Mouse (Mus musculus) kidney, embryonic 16.5 days (tissue): ENCODE measurements around the gene Extl1. TPM values are rescaled to one million over a fixed set of nuclear protein-coding genes. Genes with fewer than 3 reads are reported as not detected.

Experiments
- ATAC-seq: fragments of 200-750 bp; cut with Nextera tagmentation; 2 replicates; pipeline ENCODE4 v1.8.0; 2017; ENCODE audit warnings: moderate TSS enrichment; ENCODE audit not compliant: low FRiP score, low TSS enrichment
- H3K27ac ChIP-seq: fragments of 300-500 bp; sonication (generic); 2 replicates; pipeline ENCODE4 v1.5.1; 2014; ENCODE audit warnings: low read length
- H3K27me3 ChIP-seq: fragments of 300-500 bp; sonication (generic); 2 replicates; pipeline ENCODE4 v1.6.1; 2014; ENCODE audit warnings: low read length, control low read depth, mixed read lengths; ENCODE audit not compliant: insufficient read depth
- H3K36me3 ChIP-seq: fragments of 300-500 bp; sonication (generic); 2 replicates; pipeline ENCODE4 v1.6.1; 2014; ENCODE audit warnings: low read length, control low read depth, mixed read lengths; ENCODE audit not compliant: insufficient read depth
- H3K4me1 ChIP-seq: fragments of 300-500 bp; sonication (generic); 2 replicates; pipeline ENCODE4 v1.6.1; 2014; ENCODE audit warnings: low read length, control low read depth, mixed read lengths; ENCODE audit not compliant: insufficient read depth
- H3K4me2 ChIP-seq: fragments of 300-500 bp; sonication (generic); replicated peaks from 2 replicates; pipeline ENCODE4 v1.6.1; 2014; ENCODE audit warnings: low read depth, low read length
- H3K4me3 ChIP-seq: fragments of 300-500 bp; sonication (generic); 2 replicates; pipeline ENCODE4 v1.5.1; 2014; ENCODE audit warnings: mild to moderate bottlenecking, low read length
- H3K9ac ChIP-seq: fragments of 300-500 bp; sonication (generic); replicated peaks from 2 replicates; pipeline ENCODE4 v1.6.1; 2014; ENCODE audit warnings: low read length
- H3K9me3 ChIP-seq: fragments of 300-500 bp; sonication (generic); 2 replicates; pipeline ENCODE4 v1.6.1; 2016; ENCODE audit warnings: low read length, control low read depth
- WGBS: fragments of 180-500 bp; shearing (Covaris S2); extraction: QIAGEN DNeasy Blood & Tissue Kit; methylation state at CpG from one replicate; pipeline ENCODE4 v1.1.7; 2014; 5-methylcytosine and 5-hydroxymethylcytosine counted together
- polyA plus RNA-seq: library from polyadenylated mRNA; unstranded; fragments of >200 nt; fragmentation: Nextera tagmentation; extraction: Ambion mirVana; gene quantifications from 2 replicates; pipeline ENCODE4 v1.2.1, GENCODE M21; 2015

Extl1 gene
- polyA plus RNA-seq, 1 experiment from 2014 or later = 0.61 TPM

DNA sequence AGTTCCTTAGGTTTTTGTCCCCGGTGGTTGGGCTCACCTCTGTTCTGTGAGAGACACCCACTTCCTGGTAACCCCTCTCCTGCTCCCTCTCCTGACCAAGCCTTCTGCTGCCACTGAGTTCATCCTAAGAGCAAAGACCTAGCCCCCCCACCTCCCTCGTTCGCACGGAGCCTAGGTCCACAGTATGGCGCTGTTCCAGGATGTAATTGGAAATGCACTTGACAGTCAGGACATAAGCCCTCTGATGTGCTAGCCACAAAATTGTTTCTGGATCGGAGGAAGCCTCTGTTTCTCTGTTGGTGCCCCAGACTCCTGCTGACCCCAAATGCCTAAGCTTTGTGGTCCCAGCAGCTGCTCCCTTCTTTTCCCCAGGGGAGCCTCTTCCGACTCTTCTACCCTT, 20.1 kb upstream of the Extl1 start:
- Histone ChIP-seq H3K4me3 (no peak overlapping the region), H3K27ac (no peak overlapping the region), H3K27me3 (no peaks in the 10 kb centered on the region), H3K36me3 (no peaks in the 10 kb centered on the region), H3K4me2 (no peak overlapping the region), H3K9me3 (no peaks in the 10 kb centered on the region), H3K4me1 (peaks cover 16% of the 10 kb centered on the region), H3K9ac (no peak overlapping the region)
- WGBS = 63% methylated on average over 7 of the region's 7 CpGs
- no peak for ATAC-seq

DNA sequence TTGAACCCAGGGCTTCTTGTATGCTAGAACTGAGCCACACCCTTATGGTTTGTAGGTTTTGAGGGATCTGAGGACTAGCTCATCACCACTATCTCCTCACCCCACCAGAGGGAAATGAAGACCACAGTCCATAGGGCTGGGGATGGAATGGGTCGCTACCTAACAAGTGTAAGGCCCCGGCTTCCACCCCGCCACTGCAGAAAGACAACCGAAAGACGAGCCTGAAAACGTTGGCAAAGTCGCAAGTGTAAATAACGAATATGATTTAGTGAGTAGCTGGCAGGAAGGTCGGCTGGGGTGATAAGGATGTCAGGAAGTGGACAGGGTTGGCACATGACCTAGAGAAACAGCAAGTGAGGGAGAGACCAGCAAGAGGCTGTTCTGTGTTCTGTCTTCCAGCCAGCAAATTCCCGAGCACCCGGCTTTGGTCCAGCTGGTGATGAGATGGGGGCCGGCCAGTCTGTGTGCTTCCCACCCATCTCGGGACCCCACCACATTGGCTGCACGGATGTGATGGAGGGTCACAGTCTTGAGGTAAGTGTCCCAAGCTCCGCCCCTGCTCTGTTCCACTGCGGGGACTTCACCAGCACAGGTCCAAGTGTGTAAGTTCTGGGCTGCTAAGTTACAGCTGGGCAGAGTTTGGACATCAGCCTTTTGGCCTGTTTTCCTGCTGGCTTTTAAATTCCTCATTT, 19.1 kb upstream of the Extl1 start:
- H3K4me2 ChIP-seq = no peak overlapping the region
- ATAC-seq = peak; percentile 42; the same call in 1 of the 2 replicates
- no peak overlapping the region for H3K27ac ChIP-seq
- 60% methylated on average over 16 of the region's 16 CpGs for WGBS
- peaks cover 16% of the 10 kb centered on the region for H3K4me1 ChIP-seq
- H3K36me3 ChIP-seq = no peaks in the 10 kb centered on the region
- no peak overlapping the region for H3K9ac ChIP-seq
- H3K27me3 ChIP-seq = no peaks in the 10 kb centered on the region
- H3K4me3 ChIP-seq = no peak overlapping the region
- no peaks in the 10 kb centered on the region for H3K9me3 ChIP-seq

DNA sequence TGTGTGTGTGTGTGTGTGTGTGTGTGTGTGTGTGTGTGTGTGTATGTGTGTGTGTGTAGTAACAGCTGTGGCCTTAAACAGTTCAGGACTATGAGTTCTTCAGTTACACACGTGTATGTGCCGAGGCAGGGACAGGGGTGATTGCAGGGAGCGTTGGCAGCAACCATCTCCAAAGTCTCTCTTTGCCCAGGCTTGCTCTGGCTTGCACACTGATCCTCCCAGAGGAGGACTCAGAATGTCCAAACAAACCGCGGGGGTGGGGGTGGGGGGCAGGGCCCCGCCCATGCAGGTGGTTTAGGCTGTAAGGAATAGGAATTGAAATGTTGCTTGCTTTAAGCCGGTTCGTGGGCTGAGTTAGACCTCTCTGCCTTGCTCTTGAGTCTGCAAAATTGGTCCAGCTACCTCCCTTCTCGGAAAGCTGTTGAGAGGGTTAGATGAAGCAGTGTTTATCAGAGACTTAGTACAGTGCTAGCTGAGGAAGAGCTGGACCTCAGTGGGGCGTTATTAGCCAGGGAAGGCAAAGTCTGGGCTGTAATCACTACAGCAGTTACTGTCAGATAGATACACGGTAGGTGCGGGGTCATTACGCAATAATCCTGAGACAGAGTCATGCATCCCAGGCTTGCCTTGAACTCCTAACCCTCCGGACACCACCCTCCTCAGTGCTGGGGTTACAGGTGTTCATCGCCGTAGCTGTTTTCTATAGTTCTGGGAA, 18.4 kb upstream of the Extl1 start:
- peaks cover 20% of the 10 kb centered on the region for H3K4me1 ChIP-seq
- ATAC-seq = no peak
- H3K9ac ChIP-seq = no peak overlapping the region
- WGBS = 64% methylated on average over 16 of the region's 16 CpGs
- no peaks in the 10 kb centered on the region for H3K9me3 ChIP-seq
- peak overlapping the region; percentile 59 for H3K4me2 ChIP-seq
- no peak overlapping the region for H3K4me3 ChIP-seq
- no peak overlapping the region for H3K27ac ChIP-seq
- H3K27me3 ChIP-seq = no peaks in the 10 kb centered on the region
- H3K36me3 ChIP-seq = no peaks in the 10 kb centered on the region

DNA sequence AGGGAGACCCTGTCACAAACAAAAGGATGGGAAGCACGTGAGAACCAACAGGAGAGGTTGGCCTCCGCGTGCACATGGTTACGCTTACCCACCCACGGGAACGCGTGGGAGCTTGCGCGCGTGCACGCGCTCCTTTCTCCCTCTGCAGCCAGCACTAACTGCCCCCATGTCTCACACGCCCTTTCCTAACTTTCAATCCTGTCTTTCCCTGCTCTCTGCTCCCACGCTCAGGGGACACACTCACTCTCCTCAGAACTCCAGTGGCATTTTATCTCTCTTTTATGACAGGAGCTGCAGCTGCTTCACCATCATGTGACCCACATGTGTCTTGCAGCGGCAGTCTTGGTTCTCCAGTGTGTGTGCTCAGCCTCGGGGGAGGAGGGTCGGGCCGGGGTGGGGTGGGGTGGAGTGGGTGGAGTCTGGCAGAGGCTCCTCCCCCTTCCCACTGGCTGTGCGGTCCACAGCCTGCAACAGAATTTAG, 17.6 kb upstream of the Extl1 start:
- no peak overlapping the region for H3K27ac ChIP-seq
- H3K4me1 ChIP-seq = peaks cover 21% of the 10 kb centered on the region
- H3K9ac ChIP-seq = peak overlapping the region; percentile 43
- no peaks in the 10 kb centered on the region for H3K36me3 ChIP-seq
- WGBS = 5% methylated on average over 19 of the region's 19 CpGs
- peak overlapping the region; percentile 59 for H3K4me2 ChIP-seq
- peak overlapping the region; percentile 40 for H3K4me3 ChIP-seq
- ATAC-seq = peak; percentile 65
- no peaks in the 10 kb centered on the region for H3K27me3 ChIP-seq
- H3K9me3 ChIP-seq = no peaks in the 10 kb centered on the region

DNA sequence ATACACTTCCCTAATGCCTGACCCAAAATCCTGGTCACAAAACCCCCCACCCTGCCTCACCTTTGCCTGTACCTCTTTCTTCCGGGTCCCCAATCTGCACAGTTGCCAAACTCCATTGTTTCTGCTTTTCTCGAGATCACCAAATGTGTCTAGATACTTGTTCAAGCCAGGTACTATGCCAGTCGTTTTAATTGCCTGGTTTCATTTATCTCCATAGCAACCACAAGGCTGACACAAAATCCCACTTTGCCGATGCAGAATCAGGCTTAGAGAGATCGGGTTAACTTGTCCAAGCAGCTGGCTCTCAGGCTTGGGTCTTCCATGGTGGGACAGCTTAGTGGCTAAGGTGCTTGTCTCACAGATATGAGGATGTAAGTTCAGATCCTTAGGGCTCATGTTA, 16.6 kb upstream of the Extl1 start:
- H3K9ac ChIP-seq = no peak overlapping the region
- H3K4me3 ChIP-seq = no peak overlapping the region
- no peak for ATAC-seq
- no peaks in the 10 kb centered on the region for H3K9me3 ChIP-seq
- H3K4me1 ChIP-seq = peaks cover 21% of the 10 kb centered on the region
- WGBS = 28% methylated on average over 5 of the region's 5 CpGs
- H3K4me2 ChIP-seq = no peak overlapping the region
- no peak overlapping the region for H3K27ac ChIP-seq
- H3K36me3 ChIP-seq = no peaks in the 10 kb centered on the region
- no peaks in the 10 kb centered on the region for H3K27me3 ChIP-seq

DNA sequence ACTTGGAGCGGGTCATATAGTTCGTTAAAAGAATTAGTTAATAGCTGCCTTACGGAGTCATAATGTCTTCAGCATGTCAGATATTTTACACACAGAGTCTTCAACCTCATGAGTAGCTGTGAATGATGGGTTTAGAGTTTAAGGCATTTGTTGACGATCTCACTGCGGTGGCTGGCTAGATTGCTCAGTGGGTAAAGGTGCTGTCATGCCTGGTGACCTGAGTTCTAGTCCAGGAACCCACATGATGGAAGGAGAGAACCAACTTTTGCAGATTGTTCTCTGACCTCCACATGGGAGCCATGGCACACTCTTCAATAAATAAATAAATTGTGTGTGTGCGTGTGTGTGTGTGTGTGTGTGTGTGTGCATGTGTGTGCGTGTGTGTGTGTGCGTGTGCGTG, 14.1 kb upstream of the Extl1 start:
- no peaks in the 10 kb centered on the region for H3K36me3 ChIP-seq
- no peak overlapping the region for H3K9ac ChIP-seq
- H3K4me3 ChIP-seq = peak overlapping the region; percentile 58; the same call in 1 of the 2 replicates
- no peaks in the 10 kb centered on the region for H3K9me3 ChIP-seq
- no peaks in the 10 kb centered on the region for H3K27me3 ChIP-seq
- no peak for ATAC-seq
- 81% methylated on average over 9 of the region's 9 CpGs for WGBS
- peaks cover 19% of the 10 kb centered on the region for H3K4me1 ChIP-seq
- H3K4me2 ChIP-seq = peak overlapping the region; percentile 67
- H3K27ac ChIP-seq = peak overlapping the region; percentile 40

DNA sequence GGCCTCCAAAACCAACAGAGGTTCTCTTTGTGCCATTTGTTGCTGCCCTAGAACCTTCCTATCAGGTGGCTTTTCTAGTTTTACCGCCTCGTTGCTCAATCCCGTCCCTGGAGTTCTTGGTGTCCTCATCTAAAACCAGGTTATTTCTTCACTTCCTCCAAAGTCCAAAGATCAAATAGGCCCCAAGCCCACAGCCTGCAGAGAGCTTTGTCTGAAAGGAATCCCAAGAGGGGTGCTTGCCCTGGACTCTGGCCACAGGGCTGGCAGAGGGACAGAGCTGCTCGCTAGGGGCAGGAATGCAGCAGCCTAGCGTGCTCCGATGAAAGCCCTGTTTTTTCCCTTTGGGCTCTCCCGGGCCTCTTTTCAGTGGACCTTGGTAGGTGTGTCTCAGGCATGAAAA, 13.5 kb upstream of the Extl1 start:
- Histone ChIP-seq H3K4me2 (peak overlapping the region; percentile 67), H3K9me3 (no peaks in the 10 kb centered on the region), H3K4me1 (peaks cover 22% of the 10 kb centered on the region), H3K36me3 (no peaks in the 10 kb centered on the region), H3K27ac (peak overlapping the region; percentile 40), H3K27me3 (no peaks in the 10 kb centered on the region), H3K9ac (peak overlapping the region; percentile 22), H3K4me3 (peak overlapping the region; percentile 58)
- WGBS = 15% methylated on average over 7 of the region's 7 CpGs
- ATAC-seq = no peak; the same call in 1 of the 2 replicates

DNA sequence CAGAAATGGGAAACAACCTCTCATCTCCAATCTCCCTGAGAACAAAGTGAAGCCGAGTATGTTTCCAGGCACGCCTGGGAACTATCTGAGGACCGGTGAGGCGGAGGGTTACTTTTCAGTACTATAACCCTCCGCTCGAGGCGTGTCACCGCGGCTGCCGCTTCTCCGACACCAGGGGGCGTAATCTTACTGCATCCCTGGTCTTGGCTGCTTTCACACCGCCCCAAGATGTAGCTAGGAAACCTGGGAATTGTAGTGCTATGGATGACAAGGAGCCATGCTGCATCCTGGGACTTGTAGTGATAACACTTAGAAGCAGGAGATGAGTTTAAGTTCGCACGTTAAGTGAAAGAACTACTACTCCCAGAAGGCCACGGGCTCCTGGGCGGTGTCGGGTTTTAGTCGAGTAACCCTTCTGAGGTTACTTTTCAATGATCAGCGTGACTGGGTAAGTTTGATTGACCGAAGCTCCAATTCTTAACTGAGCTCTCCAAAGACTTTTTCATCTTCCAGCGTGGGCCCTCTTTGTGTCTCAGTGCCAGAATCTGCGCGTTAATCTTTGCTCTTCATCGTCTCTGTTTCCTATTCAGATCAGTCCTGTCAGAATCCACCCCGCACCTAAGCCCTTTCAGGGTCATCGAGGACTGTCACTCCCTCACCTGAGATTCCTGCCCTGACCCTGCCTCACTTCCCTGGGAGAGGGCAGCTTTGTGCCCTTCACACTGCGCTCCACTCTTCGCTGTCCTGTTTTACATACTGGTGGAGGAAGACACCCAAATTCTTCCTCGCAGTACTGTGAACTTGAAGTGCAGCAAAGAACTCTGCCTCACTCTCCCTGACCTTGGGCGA, 12.6 kb upstream of the Extl1 start, which contains the start of gene Pafah2:
Gene Pafah2, plus strand, starts transcription at position 344 of the 849 bp plus-strand sequence.
- under 1% methylated on average over 31 of the region's 31 CpGs for WGBS

DNA sequence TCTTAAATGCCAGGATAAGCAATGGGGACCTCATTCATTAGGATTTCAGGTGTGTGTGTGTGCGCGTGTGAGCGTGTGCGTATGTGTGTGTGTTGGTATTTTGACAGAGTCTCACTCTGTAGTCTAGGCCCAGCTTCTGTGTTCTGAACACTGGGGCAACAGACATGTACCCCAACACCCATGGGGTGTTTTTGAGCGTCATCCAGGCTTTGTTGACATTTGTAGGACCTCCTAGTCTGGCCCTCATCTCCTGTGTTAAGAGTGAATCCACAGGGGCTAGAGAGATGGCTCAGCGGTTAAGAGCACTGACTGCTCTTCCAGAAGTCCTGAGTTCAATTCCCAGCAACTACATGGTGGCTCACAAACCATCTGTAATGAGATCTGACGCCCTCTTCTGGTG, 11.5 kb upstream of the Extl1 start:
- H3K36me3 ChIP-seq = no peaks in the 10 kb centered on the region
- no peak overlapping the region for H3K27ac ChIP-seq
- WGBS = 93% methylated on average over 7 of the region's 7 CpGs
- no peaks in the 10 kb centered on the region for H3K27me3 ChIP-seq
- ATAC-seq = no peak
- no peak overlapping the region for H3K4me2 ChIP-seq
- no peak overlapping the region for H3K4me3 ChIP-seq
- no peak overlapping the region for H3K9ac ChIP-seq
- no peaks in the 10 kb centered on the region for H3K9me3 ChIP-seq
- peaks cover 8% of the 10 kb centered on the region; the same call in 1 of the 2 replicates for H3K4me1 ChIP-seq

More for the DNA sequence above, 12.6 kb upstream of the Extl1 start, which contains the start of gene Pafah2:
- no peaks in the 10 kb centered on the region for H3K36me3 ChIP-seq
- peaks cover 14% of the 10 kb centered on the region for H3K4me1 ChIP-seq
- H3K4me2 ChIP-seq = peak within 1 kb of the TSS; percentile 67
- peak; percentile 97 for ATAC-seq
- H3K9ac ChIP-seq = peak within 1 kb of the TSS; percentile 73
- H3K9me3 ChIP-seq = no peaks in the 10 kb centered on the region
- peak within 1 kb of the TSS; percentile 58 for H3K4me3 ChIP-seq
- H3K27me3 ChIP-seq = no peaks in the 10 kb centered on the region
- H3K27ac ChIP-seq = peak within 1 kb of the TSS; percentile 63
